Mouse (Mus musculus) mouse embryonic stem cell (cell line): ENCODE results near the gene Fam129b.

Experiments
- in situ Hi-C, 2 experiments: fragments of 300-500 bp; cut with MboI; formaldehyde crosslinking; loops; 1 replicate in 1 of 2; 3 replicates in 1 of 2; pipeline ENCODE4 v1.14.3; 2019 to 2020; ENCODE audit warnings: low sequenced_read_pairs in 2 of 2, low pct_unique_long_range_greater_than_20kb in 1 of 2, mixed read lengths in 1 of 2; ENCODE audit not compliant: unreplicated experiment in 1 of 2

Fam129b gene

DNA sequence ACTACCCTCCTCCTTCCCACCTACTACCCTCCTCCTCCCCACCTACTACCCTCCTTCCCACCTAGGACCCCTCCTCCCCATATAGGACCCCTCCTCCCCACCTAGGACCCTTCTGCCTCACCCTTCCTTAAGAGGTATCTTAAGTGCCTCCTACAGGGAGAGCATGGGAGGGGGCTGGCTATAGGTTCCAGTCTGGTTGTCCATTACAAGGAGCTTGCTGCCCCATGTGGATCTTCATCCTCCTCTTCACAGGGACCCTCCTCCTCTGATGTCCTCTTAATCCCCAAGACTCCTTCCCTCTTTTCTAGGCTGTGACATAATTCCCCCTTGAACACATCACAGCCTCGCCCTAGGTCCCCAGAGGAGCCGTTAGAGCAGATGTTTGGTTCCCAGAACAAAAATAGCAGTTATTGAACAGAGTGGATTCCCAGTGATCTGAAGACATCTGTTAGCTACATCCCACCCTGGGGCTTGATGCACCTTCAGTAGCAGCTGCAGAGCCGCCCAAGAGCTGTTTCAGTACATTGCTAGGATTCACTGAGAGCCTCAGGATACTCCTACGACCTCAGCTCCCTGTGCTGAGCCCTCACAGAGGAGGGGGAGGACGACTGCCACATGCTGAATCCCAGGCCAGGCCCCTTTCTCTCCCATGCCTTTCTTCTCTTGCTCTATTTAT, 20.0 kb upstream of the Fam129b start:
- in situ Hi-C loops, result no loop called here

DNA sequence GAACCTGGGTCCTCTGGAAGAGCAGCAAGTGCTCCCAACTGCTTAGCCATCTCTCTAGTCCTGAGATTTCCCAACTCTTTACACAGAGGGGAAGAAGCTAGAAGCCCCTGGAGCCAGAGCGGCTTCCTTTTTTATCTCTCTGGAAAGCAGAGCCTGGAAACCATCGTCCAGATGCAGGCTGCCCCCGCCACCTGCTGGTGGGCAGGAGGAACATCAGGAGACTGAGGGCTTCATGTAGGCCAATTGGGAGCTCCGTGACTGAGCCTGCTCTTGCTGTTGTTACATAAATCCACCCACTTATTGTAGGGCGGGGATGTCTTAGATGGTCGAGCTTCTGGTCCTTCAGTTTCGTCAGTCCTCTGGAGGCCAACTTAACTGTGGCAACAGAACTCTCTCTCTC, 18.3 kb upstream of the Fam129b start:
- in situ Hi-C loops, result no loop called here

DNA sequence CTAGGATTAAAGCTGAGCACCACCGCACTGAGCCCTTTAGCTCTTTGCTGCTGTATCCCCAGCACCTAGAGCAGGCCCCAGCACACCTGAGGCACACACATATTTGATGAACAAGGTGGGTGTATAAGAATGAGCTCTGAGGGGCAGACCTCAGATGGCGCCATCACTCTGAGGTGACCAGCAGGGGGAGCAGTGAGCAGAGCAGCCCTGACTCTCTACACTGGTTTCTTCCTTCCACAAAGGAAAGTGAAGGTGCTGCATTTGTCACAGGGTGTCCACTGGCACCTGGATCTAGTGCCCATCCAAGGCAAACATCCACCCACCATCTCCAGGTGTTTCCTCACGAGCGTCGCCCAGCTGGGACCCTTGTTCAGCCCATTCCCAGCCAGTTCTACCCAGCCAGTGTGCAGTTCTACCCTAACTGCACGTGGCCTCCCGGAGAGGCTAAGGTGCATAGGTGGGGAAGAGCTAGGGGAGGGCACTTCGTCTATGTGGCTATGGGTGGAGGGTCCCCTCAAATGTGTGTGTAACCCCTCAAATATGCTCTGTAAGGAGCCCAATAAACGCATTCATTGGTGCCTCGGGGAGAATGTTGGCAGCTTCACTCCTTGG, 16.8 kb upstream of the Fam129b start:
- in situ Hi-C loops, result no loop called here

DNA sequence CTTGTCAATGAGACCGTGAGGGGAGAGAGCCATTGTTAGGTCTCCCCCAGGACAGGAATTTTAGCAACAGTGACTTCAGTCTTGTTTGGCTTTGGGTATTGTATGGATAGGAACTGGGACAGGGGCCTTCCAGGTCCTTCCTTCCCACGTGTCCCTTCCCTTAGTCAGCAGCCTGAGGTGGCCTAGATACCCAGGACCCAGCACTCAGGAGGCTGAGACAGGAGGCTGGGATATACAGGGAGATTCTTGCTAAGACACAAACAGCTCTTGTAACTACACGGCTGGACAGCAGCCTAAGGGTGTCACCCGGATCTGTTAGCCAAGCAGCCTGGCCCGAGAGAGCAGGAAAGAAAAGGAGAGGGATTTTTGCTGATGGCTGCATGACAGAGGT, 16.3 kb upstream of the Fam129b start:
- in situ Hi-C loops, result loop anchor here in 1 of 2 experiments (10.0 kb wide), 1 partner anchor 55 kb away; no protein-coding TSS in a partner anchor

DNA sequence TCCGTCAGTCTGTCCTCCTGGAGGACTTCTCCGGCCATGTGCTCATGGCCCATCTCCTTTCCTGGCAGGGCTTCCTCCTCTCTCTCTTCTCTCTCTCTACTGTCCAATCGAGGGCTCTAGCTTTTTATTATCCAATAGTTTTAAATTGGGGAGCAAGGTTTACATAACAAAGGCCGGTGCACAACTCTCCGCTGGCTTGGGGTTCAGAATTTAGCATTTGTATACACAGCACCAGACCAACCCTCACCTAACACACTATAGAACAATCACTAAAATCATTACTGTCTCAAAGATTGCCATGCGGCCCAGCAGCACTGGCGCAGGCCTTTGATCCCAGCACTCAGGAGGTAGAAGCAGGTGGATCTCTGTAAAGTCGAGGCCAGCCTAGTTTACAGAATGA, 15.1 kb upstream of the Fam129b start:
- in situ Hi-C loops, result loop anchor here in 1 of 2 experiments (10.0 kb wide), 1 partner anchor 54 kb away; no protein-coding TSS in a partner anchor

DNA sequence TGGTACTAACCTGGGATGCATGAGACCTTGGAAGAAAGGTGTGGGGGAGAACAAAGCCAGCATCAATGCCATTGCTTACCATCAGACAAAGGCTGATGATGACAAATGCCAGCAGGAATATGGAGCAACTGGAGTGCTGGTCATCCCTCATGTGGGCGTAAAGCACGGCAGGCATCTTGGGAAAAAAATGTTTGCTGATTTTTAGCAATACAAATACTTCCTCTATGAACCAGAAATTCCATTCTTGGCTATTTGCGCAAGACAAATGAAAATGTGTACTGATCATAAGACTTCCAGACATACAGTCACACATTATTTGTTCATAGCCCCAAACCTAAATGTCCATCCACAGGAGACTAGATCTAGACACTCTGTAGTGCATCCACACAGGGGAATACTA, 12.6 kb upstream of the Fam129b start:
- in situ Hi-C loops, result loop anchor here in 1 of 2 experiments (10.0 kb wide), 1 partner anchor 51 kb away; no protein-coding TSS in a partner anchor

DNA sequence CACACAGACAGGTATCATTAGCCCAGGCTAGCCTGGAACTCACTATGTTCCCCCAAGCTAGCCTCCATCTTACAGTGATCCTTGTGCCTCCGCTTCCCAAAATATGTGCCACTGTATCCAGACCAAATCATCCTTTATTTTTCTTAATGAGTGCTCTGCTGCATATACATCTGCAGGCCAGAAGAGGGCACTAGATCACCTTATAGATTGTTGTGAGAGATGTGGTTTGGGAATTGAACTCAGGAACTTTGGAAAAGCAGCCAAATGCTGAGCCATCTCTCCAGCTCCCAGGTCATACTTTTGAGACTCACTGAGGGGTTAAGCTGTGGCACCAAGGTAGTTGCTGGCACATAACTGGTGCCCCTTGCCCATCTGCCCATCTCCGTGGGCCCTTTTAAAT, 11.2 kb upstream of the Fam129b start:
- in situ Hi-C loops, result loop anchor here in 1 of 2 experiments (10.0 kb wide), 1 partner anchor 50 kb away; no protein-coding TSS in a partner anchor

DNA sequence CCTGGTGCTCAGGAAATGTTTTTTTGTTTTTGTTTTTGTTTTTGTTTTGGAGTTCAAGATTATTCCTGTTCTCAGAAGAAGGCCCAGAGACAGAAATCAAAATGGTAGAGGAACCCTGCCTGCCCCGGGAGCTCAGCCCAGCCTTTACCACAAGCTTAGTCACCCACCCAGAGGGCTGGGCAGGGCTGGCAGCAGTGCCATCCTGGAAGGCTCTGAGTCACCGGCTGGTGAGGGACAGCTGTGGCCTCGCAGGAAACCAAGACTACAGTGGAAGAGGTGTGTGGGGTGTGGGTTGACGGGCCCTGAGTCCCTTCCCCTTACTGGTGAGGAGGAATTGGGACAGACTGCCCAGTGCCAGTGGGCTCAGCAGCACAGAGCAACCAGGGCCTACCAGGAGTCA, 8.6 kb upstream of the Fam129b start:
- in situ Hi-C loops, result loop anchor here in 1 of 2 experiments (10.0 kb wide), 1 partner anchor 47 kb away; no protein-coding TSS in a partner anchor

DNA sequence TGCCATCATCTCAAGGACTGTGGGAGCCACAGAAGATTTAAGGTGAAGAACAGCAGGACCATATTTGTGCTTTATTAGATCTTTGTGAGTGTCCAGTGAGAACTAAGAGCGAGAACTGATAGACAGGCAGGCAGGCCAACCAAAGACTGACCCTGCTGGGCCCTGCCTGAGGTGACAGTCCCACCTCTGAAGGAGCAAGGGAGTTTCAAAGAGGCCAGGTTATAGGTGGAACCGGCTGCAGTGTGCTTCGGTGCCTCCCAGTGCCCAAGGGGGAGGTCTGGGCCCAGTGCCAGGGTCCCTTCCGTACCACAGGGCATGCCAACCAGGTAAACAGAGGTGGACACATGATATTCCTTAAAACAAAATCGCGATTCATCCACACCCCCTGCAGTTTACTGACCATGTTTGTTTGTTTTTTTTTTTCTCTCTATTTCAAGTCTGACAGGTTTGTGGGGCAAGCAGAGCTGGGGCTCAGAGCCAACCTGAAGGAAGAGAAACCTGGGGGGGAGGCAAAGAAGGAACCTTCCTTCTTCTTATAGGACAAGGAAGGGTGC, 6.1 kb upstream of the Fam129b start:
- in situ Hi-C loops, result loop anchor here in 1 of 2 experiments (10.0 kb wide), 1 partner anchor 45 kb away; no protein-coding TSS in a partner anchor

DNA sequence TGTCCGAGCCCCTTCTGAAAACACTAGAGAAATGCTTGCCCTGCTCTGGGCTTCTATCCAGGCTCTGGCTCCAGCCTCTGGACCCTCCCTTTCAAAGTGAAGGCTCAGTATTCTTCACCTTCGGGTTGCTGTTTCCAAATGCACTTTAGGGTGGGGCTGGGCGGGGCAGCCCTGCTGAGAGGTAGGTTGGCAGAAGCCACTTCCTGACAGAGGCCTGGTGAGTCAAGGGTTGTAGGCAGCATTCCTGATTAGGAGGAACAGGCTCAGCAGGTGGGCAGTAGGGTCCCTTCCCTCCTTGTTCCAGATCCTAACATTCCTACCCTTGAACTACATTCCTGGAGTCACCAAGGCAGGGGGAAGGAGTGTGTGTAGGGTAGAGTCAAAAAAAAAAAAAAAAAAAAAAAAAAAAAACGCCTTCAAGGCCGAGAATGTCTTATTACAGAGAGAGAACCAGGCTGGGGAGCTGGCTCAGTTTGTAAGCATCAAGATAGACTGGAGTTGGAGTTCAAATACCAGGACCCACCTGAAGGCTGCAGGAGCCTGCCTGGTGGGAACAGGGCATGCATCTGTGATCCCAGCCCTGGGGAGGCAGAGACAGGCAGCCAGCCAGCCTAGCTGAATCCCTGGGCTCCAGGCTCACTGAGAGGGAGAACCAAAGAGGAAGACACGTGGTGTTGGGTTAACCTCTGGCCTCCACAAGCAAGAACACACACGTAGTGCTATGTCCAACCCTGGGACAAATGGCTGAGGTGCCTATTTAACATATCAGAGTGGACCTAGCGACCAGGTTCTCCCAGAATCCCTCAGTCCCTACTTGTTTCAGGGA, 5.4 kb upstream of the Fam129b start:
- in situ Hi-C loops, result no loop called here

DNA sequence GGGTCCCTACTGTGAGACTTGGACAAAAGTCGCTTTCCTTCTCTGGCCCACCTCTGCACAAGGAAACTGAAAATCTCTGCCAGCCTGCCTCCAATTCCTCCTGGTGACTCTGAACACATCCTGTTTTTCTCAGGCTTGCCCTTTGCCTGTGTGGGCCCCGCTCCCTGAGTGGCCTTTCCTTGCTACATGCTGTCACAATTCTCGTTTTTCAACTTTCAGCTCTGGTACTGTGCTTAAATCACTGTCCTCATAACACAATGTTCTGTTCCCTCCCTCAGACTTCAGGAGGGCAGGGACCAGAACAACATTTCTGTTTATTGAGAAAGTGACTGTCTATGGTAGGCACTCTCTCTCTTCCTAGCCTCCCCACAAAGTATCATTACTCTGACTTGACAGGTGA, 1.8 kb upstream of the Fam129b start:
- in situ Hi-C loops, result no loop called here

DNA sequence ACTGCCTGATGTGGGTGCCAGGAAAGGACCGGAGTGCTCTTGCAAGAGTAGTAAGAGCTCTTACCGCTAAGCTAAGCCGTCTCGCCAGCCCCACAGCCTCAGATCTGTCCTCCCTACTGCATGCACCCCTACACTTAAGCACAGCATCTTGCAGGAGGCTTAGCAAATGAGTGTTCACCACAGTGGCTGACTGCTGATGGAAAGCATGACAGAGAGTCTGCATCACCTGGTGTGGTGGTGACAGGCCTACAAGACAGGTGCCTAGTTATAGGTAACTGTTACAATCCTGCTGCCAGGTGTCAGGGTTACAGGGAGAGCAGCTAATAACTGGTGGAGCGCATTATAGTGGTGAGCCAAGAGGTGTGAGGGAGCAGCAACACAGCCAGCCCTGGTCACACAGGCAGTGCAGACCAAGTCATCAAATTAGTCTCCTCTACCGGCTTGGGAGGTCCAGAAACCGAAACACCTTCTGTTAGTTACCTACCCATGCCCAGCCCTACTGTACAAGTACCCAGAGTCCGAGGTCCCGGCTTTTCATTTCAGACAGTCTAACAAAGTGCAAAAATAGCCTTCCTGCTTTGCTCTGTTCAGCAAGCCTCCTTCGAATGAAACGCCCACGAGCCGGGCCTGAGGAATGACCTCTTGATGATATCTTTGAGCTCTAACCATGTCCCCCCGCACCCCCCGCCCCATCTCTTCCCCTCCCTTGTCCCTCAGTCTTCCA, 801 bp upstream of the Fam129b start:
- in situ Hi-C loops, result loop anchor here in 1 of 2 experiments (5.0 kb wide), 1 partner anchor 37 kb away; no protein-coding TSS in a partner anchor

DNA sequence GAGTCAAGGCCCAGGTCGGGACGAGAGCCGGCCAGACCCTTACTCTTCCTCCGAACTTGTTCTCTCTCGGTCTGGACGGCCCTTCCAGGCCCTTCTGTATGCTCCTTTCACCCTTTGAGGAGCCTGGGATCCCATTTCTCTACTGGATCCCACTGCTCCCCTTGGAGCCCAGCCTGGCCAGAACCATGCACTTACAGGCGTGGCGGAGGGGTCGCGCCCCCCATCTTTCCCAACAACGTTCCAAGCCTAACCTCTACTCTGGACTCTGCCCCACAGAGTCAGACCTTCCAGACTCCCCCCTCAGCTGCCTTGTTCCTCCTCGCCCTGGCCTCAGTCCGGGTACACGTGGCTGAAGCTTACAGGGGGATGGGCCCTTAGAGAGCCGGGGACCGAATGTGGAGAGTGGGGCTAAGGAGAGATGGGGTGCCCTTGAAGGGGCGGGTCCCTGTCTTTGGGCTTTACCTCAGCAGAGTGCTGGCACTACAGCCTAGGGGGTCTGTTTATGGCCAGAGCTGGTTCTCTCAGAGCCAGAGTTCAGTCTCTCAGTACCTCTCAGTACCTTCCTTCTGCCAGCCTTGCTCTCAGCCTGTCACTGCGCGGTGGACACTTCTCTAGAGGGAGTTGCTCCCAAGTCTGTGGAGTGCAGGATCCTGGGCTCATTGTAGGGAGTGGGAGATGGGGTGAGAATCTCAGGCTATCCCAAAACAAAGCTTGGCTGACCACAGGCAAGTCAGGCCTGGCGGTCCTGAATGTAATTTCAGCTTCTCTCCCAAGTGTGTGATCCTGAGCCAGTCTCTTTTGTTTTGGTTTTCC, 782 bp downstream of the Fam129b start:
- in situ Hi-C loops, result loop anchor here in 1 of 2 experiments (5.0 kb wide), 1 partner anchor 36 kb away; no protein-coding TSS in a partner anchor

DNA sequence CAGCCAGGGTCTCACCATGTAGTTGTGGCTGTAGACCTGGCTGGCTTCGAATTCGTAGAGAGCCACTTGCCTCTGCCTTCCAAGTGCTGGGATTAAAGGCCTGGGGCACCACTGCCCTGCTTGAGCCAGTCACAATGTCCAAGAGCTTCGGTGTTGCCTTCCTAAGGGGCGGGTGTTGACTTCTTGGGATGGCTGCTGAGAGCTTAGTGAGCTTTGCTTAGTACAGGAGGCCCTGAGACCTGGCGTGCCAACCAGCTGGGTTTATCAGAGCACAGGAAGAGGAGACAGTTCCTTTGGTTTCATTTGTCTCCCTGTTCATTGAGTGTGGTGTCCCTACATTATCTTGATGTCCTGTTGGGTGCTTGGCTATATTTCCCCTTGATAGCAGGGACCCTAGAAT, 1.4 kb downstream of the Fam129b start:
- in situ Hi-C loops, result loop anchor here in 1 of 2 experiments (5.0 kb wide), 1 partner anchor 35 kb away; no protein-coding TSS in a partner anchor

DNA sequence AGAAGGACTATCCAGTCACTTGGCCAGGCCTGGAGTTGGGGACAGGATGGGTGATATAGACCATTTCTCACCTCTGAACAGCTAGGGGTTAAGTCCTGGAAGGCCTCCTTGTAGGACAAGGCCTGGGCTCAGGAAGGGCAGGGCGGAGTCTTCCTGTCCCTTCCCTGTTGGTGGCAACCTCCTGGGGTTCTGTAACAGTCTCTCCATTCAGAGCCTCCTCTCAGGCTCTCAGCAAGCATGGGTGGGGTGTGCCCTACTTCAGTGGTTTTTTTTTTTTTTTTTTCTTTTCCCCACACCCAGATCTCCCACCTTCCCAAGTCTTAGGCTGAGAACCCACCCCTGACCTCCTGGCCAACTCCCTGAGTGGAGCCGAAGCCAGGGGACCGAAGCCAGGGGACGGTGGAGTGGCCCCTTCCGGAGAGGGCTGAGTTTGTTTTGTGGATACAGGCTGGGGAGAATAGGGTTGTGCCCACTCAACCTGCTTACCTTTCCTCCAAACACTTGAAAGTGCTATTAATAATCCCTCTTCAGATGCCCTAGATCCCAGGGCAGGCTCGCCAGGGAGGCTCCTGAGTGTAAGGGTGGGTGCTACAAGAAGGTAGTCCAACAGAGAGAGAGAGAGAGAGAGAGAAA, 2.0 kb downstream of the Fam129b start:
- in situ Hi-C loops, result loop anchor here in 1 of 2 experiments (5.0 kb wide), 1 partner anchor 34 kb away; no protein-coding TSS in a partner anchor

DNA sequence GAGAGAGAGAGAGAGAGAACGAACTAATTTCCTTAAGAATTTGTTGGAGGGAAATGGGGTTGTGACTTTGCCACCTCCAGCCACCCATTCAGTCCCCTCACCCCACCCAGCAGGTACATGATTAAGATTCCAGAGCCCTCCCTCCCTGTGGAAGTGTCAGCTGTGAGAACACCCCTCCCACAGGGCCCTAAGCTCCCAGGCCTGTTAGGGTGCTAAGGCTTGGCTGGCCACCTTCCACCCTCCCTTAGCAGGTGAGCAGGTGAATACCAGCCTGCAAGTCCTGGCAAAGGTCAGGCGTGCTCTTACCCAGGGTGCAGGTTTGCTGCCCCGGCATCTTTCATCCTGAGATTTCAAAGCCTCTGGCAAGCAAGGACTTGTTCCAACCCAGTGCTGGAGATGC, 2.5 kb downstream of the Fam129b start:
- in situ Hi-C loops, result loop anchor here in 1 of 2 experiments (5.0 kb wide), 1 partner anchor 34 kb away; no protein-coding TSS in a partner anchor

DNA sequence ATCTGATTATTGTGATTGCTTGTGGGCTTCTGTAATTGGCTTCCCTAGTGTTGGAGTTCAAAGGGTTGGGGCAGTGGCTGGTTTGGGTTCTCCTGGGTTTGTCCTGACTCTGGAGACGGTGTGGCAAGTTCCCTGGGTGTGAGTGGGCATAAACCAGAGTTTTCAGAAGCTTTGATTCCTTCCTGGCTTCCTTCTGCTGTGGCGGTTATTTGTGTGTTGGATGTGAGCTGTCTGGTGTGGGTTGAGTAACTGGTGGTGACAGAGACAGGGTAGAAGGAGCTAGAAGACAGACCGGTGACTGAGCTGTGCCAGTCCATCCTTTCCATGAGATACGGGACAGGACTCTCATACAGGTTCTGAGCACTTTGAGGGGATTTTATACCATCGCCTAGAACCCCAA, 3.7 kb downstream of the Fam129b start:
- in situ Hi-C loops, result loop anchor here in 1 of 2 experiments (5.0 kb wide), 1 partner anchor 33 kb away; no protein-coding TSS in a partner anchor
